Mouse (Mus musculus) spleen, adult 2 months (tissue): ENCODE data around the gene Lsg1.

Experiments used
- CTCF ChIP-seq: fragments of 200-500 bp; IDR thresholded peaks from 2 replicates; pipeline ENCODE4 v1.5.1; 2011; ENCODE audit warnings: mild to moderate bottlenecking, inconsistent platforms; ENCODE audit not compliant: insufficient read depth, insufficient read length, insufficient replicate concordance; ENCODE audit errors: extremely low read depth
- POLR2A ChIP-seq: fragments of 200-500 bp; IDR thresholded peaks from 2 replicates; pipeline ENCODE4 v1.6.1; 2011; ENCODE audit warnings: low read depth, low read length, inconsistent platforms

DNA sequence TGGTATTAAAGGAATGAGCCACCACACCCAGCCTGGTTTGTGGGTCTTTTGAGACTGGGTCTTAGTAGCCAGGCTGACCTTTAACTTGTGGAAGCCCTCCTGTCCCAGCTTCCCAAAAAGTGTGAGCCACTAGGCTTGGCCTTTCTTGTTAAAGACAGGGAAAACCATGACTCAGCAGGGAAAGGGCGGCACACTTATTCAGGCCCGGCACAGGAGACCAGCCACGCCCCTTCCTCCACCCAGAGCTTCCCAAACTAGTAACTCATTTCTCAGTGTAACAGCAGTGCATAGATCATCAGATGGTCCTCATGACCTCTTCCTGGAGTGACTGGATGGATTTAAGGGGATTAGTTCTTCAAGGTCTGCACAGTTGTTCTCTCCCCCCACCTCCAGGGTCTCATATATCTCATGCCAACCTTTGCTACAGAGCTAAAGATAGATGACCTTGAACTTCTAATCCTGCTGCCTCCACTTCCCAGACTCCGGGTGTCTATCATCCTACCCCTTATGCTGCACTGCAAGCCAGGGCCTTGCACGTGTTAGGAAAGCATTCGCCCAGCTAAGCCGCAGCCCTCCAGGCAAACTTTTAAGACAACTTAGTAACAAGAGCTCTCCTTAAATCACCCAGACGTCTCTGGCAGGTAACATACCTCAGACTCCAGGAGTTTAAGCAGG, 74.9 kb downstream of the Lsg1 start:
- TF ChIP-seq POLR2A = no peak
- TF ChIP-seq CTCF = no peak
